In the genomic region with DNA sequence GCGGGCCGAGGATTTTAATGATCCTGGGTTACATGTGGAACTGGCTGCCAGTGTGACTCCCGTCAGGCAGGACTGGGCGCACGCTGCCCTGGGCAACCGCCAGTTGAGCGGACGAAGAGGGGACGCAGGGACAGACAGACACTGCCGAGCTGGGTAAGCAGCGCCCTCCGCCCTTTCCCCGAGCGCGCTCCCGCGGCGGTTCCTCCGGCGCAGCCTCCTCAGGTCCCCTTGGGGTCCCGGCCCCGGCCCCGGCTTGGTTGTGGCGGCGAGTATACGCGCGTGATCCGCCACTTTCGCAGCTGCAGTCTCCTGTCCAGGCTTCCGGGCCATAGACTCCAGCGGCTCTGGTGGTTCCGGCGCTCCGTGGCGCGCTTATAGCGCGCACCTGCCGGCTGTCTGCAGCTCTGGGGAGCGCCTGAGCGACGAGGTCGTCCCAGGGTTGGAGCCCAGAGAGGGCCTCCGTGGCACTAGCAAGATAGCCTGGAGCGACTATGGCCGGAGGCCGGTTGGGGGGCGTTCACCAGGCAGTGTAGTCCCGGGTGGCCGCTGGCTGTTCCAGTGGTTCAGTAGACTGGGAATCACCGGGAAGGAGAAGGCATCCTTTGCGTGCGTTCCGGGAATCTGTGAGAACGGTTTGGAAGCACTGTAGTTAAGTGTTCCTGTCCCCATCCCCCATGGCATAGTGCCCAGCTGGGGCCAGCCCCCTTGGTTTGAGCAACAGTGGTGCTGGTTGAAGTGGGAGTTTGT, we compare ENCODE assay signal across 8 mouse cellular contexts. TPM values are rescaled to one million over a fixed set of nuclear protein-coding genes. Genes with fewer than 3 reads are reported as not detected.
A peak's percentile ranks its signal among the peaks of the same experiment; 100 is the strongest.
DNase-seq lines count a peak whose midpoint lies in the region; ATAC-seq and TF ChIP-seq lines count a peak whose summit lies in the region.

No protein-coding gene starts in this region.

- H3K4me2 ChIP-seq in intestine, embryonic 15.5 days (replicated peaks) = peak overlapping the region; percentile 97
- H3K4me2 ChIP-seq in midbrain, embryonic 15.5 days = peak overlapping the region; percentile 62
- peak overlapping the region; percentile 93 for H3K4me2 ChIP-seq in stomach, embryonic 16.5 days (ENCODE audit: low read depth, low read length)

- TF ChIP-seq CTCF in cortical plate, adult 2 months (IDR thresholded peaks at IDR 0.05; ENCODE audit: extremely low read depth, insufficient read depth, low read length) = no peak
- TF ChIP-seq CTCF in liver, adult 2 months (IDR thresholded peaks at IDR 0.05; ENCODE audit: low read depth, low read length) = no peak

- DNase-seq in kidney, adult 11 months = peak; percentile 49
- no peak for DNase-seq in kidney, adult 9 months
- peak; percentile 55 to 66 for DNase-seq in gastrocnemius, postnatal 36 days
- peak; percentile 43 for DNase-seq in liver, adult 2 months (ENCODE audit: extremely low read depth, low read depth, low spot score)

- no peaks in the 10 kb centered on the region for H3K36me3 ChIP-seq in intestine, embryonic 15.5 days
- no peaks in the 10 kb centered on the region for H3K36me3 ChIP-seq in liver, adult 2 months (ENCODE audit: control insufficient read depth, insufficient read depth, low read length)
- H3K36me3 ChIP-seq in midbrain, embryonic 15.5 days (replicated peaks) = no peaks in the 10 kb centered on the region
- no peaks in the 10 kb centered on the region for H3K36me3 ChIP-seq in stomach, embryonic 16.5 days (ENCODE audit: control insufficient read depth, insufficient read depth, low read length)

- intact Hi-C loops in gastrocnemius, postnatal 36 days (cut with DNase I) = loop anchor here (10.0 kb wide), 1 partner anchor 334 kb away; no protein-coding TSS in a partner anchor

- peaks cover 5% of the 10 kb centered on the region for H3K4me1 ChIP-seq in cortical plate, adult 2 months (ENCODE audit: control insufficient read depth, insufficient read depth, low read length)
- peaks cover 27% of the 10 kb centered on the region for H3K4me1 ChIP-seq in intestine, embryonic 15.5 days (replicated peaks)
- H3K4me1 ChIP-seq in liver, adult 2 months (ENCODE audit: control insufficient read depth, insufficient read depth, low read length) = peaks cover 17% of the 10 kb centered on the region
- H3K4me1 ChIP-seq in midbrain, embryonic 15.5 days = peaks cover 51% of the 10 kb centered on the region
- peaks cover 40% of the 10 kb centered on the region for H3K4me1 ChIP-seq in stomach, embryonic 16.5 days (ENCODE audit: control insufficient read depth, insufficient read depth, low read length)

- TF ChIP-seq POLR2A in cortical plate, adult 2 months (IDR thresholded peaks at IDR 0.05; ENCODE audit: extremely low read depth, insufficient read depth, low read length) = peak; percentile 51; the same call in 1 of the 2 replicates
- no peak for TF ChIP-seq POLR2A in liver, adult 2 months (IDR thresholded peaks at IDR 0.05; ENCODE audit: extremely low read depth, insufficient read depth, low read length)

- H3K4me3 ChIP-seq in cortical plate, adult 2 months (ENCODE audit: insufficient read depth, low read length) = peak overlapping the region; percentile 98
- H3K4me3 ChIP-seq in intestine, embryonic 15.5 days (replicated peaks) = peak overlapping the region; percentile 81
- H3K4me3 ChIP-seq in liver, adult 2 months (ENCODE audit: insufficient read depth, low read depth, low read length) = peak overlapping the region; percentile 88
- H3K4me3 ChIP-seq in midbrain, embryonic 15.5 days = peak overlapping the region; percentile 84
- H3K4me3 ChIP-seq in stomach, embryonic 16.5 days (replicated peaks; ENCODE audit: low read length) = peak overlapping the region; percentile 93

- peak overlapping the region; percentile 72 for H3K9ac ChIP-seq in intestine, embryonic 15.5 days
- peak overlapping the region; percentile 87 for H3K9ac ChIP-seq in liver, adult 2 months (ENCODE audit: low read depth, low read length)
- H3K9ac ChIP-seq in midbrain, embryonic 15.5 days = peak overlapping the region; percentile 76
- H3K9ac ChIP-seq in stomach, embryonic 16.5 days (ENCODE audit: low read length) = peak overlapping the region; percentile 93

- H3K9me3 ChIP-seq in intestine, embryonic 15.5 days = no peaks in the 10 kb centered on the region
- no peaks in the 10 kb centered on the region for H3K9me3 ChIP-seq in midbrain, embryonic 15.5 days
- H3K9me3 ChIP-seq in stomach, embryonic 16.5 days (replicated peaks; ENCODE audit: control insufficient read depth, low read length) = no peaks in the 10 kb centered on the region

- peak; percentile 60 for ATAC-seq in intestine, embryonic 15.5 days
- peak; percentile 57 for ATAC-seq in midbrain, embryonic 15.5 days (replicated peaks)
- peak; percentile 26 for ATAC-seq in stomach, embryonic 16.5 days (ENCODE audit: insufficient read depth, low FRiP score)

- peaks cover 17% of the 10 kb centered on the region; the same call in 1 of the 2 replicates for H3K79me2 ChIP-seq in liver, adult 2 months (ENCODE audit: control insufficient read depth, insufficient read depth, low read length)

- peak overlapping the region; percentile 100 for H3K27ac ChIP-seq in cortical plate, adult 2 months (ENCODE audit: insufficient read depth, low read length)
- peak overlapping the region; percentile 69 for H3K27ac ChIP-seq in intestine, embryonic 15.5 days
- peak overlapping the region; percentile 71 for H3K27ac ChIP-seq in liver, adult 2 months (replicated peaks; ENCODE audit: insufficient read depth, low read depth, low read length)
- H3K27ac ChIP-seq in midbrain, embryonic 15.5 days = peak overlapping the region; percentile 91
- peak overlapping the region; percentile 87 for H3K27ac ChIP-seq in stomach, embryonic 16.5 days (ENCODE audit: low read length)

- no peaks in the 10 kb centered on the region for H3K27me3 ChIP-seq in intestine, embryonic 15.5 days (replicated peaks)
- no peaks in the 10 kb centered on the region for H3K27me3 ChIP-seq in liver, adult 2 months (ENCODE audit: control insufficient read depth, insufficient read depth, low read length)
- H3K27me3 ChIP-seq in midbrain, embryonic 15.5 days (replicated peaks) = no peaks in the 10 kb centered on the region
- no peaks in the 10 kb centered on the region for H3K27me3 ChIP-seq in stomach, embryonic 16.5 days (ENCODE audit: control insufficient read depth, insufficient read depth, low read length)

- under 1% methylated on average over 55 of the region's 56 CpGs for WGBS in intestine, embryonic 15.5 days
- WGBS in liver, adult 2 months = under 1% methylated on average over 56 of the region's 56 CpGs
- WGBS in midbrain, embryonic 15.5 days = under 1% methylated on average over 56 of the region's 56 CpGs
- WGBS in stomach, embryonic 16.5 days = under 1% methylated on average over 56 of the region's 56 CpGs

RNA-seq across cellular contexts. Expression of gene Plxna2, which starts 2.4 kb away (rescaled TPM):
- 34.7 and 36.7 TPM in 2 replicates for polyA plus RNA-seq in cortical plate, adult 2 months (2012; rRNA removed)
- total RNA-seq in gastrocnemius, postnatal 36 days (2021) = 1 to 10 TPM; 6.6 to 8.5 TPM
- polyA plus RNA-seq in intestine, embryonic 15.5 days (2015; fragmentation: Nextera tagmentation; extraction: Ambion mirVana) = 5.6 and 5.9 TPM in 2 replicates
- 6.7 and 12.1 TPM in 2 replicates for total RNA-seq in liver, adult 2 months (2014; rRNA removed)
- polyA plus RNA-seq in liver, adult 2 months (2012; rRNA removed) = 6.6 and 8.6 TPM in 2 replicates
- polyA plus RNA-seq in midbrain, embryonic 15.5 days (2015; fragmentation: Nextera tagmentation; extraction: Ambion mirVana) = 22.4 and 23.8 TPM in 2 replicates
- 7.3 and 8.2 TPM in 2 replicates for polyA plus RNA-seq in stomach, embryonic 16.5 days (2015; fragmentation: Nextera tagmentation; extraction: Ambion mirVana)
